Mouse (Mus musculus): ENCODE results near the gene Chst2. TPM values are rescaled to one million over a fixed set of nuclear protein-coding genes. Genes with fewer than 3 reads are reported as not detected.

The Chst2 gene
- polyA plus RNA-seq, 1 experiment = 0.74 TPM

- WGBS = 29% methylated on average over 8 of the region's 8 CpGs
Observed at GRCm38 (mm10) chr9:95375336-95375735, 31.2 kb downstream of the Chst2 start.

GRCm38 (mm10) chr9:95373741-95374140 lies 32.8 kb downstream of the Chst2 start:
- 96% methylated on average over 1 of the region's 1 CpGs for WGBS
- no peak for DNase-seq (ENCODE audit: low read depth, low spot score)

More at GRCm38 (mm10) chr9:95375336-95375735, 31.2 kb downstream of the Chst2 start:
- no peak for DNase-seq (ENCODE audit: low read depth, low spot score)

- WGBS = 92% methylated on average over 3 of the region's 3 CpGs
- DNase-seq (ENCODE audit: low read depth, low spot score) = no peak
Observed at GRCm38 (mm10) chr9:95365882-95366281, 40.6 kb downstream of the Chst2 start.

- DNase-seq (ENCODE audit: low read depth, low spot score) = no peak
- 79% methylated on average over 5 of the region's 5 CpGs for WGBS
Observed at GRCm38 (mm10) chr9:95353829-95354391, 52.6 kb downstream of the Chst2 start.

GRCm38 (mm10) chr9:95351968-95352367 lies 54.6 kb downstream of the Chst2 start:
- WGBS = 71% methylated on average over 2 of the region's 2 CpGs
- no peak for DNase-seq (ENCODE audit: low read depth, low spot score)

GRCm38 (mm10) chr9:95350550-95350949 lies 56.0 kb downstream of the Chst2 start:
- WGBS = 58% methylated on average over 4 of the region's 4 CpGs
- DNase-seq (ENCODE audit: low read depth, low spot score) = no peak

Other genes with a start within 250 kb of the Chst2 start
- 1.9 and 3.4 TPM in 2 replicates for gene U2surp, start 105.3 kb upstream of the Chst2 start, polyA plus RNA-seq (2012; rRNA removed)
- gene Paqr9, start 152.9 kb upstream of the Chst2 start, polyA plus RNA-seq (2012; rRNA removed) = 0.22 and 0.43 TPM in 2 replicates
- 0.19 and 0.27 TPM in 2 replicates for gene Pcolce2, start 230.9 kb upstream of the Chst2 start, polyA plus RNA-seq (2012; rRNA removed)